Mouse (Mus musculus) adrenal gland (tissue): ENCODE measurements at regions not wholly inside any gene's neighbourhood (a gene's known extent, or its start where the extent isn't known, plus 50 kb on each side); places are given as distances from the start of the nearest gene placed in this dataset.

Experiments
- intact Hi-C: fragments of 180-260 bp; cut with DNase I; formaldehyde crosslinking; loops from one replicate; pipeline ENCODE4 v1.15.1; 2025

- intact Hi-C loops = no loop called here
Measured at GRCm38 (mm10) chr4:33594997-33595657, 285.0 kb downstream of the Rngtt start.

DNA sequence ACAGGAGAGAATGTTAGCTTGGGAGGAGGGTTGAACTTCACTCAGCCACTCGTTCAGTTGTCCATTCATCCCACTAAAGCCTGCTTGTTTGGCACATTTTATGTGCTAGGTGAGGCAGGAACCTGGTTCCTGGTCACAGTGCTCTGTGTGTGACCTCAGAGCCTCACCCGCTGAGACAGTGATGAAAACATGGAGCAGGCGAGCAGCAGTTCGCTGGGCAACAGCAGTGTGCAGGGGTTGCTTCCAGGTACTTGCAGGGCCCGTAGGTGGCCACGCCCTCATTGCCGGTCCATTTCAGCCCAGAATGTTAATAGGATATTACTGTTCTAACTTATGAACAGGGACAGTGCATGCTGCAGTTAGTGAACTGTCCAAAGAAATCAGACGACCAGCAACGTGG lies 285.7 kb downstream of the Rngtt start:
- intact Hi-C loops = no loop called here

DNA sequence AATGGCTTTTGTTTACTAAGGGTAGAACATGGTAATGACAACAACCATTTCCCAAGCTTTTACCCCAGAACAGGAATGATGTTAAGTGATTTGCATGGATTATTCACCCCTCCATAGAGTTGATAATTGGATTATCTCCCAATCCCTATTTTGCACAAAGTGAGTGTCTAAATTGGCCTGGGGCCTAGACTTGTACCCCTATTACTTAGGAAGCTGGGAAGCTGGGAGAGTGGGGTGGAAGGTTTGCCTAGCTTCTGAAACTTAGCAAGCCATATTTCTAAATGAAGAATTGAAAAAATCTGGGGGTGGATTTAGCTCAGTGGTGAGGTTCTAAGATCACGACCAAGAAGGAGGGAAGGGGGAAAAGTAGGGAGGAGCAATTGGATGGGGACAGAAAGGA lies 289.9 kb downstream of the Rngtt start:
- intact Hi-C loops = no loop called here

GRCm38 (mm10) chr4:33600805-33601204 lies 290.7 kb downstream of the Rngtt start:
- intact Hi-C loops = no loop called here

GRCm38 (mm10) chr4:33604636-33605035 lies 294.5 kb downstream of the Rngtt start:
- intact Hi-C loops = no loop called here

GRCm38 (mm10) chr4:33639821-33640575 lies 284.4 kb upstream of the Cnr1 start:
- intact Hi-C loops = no loop called here

DNA sequence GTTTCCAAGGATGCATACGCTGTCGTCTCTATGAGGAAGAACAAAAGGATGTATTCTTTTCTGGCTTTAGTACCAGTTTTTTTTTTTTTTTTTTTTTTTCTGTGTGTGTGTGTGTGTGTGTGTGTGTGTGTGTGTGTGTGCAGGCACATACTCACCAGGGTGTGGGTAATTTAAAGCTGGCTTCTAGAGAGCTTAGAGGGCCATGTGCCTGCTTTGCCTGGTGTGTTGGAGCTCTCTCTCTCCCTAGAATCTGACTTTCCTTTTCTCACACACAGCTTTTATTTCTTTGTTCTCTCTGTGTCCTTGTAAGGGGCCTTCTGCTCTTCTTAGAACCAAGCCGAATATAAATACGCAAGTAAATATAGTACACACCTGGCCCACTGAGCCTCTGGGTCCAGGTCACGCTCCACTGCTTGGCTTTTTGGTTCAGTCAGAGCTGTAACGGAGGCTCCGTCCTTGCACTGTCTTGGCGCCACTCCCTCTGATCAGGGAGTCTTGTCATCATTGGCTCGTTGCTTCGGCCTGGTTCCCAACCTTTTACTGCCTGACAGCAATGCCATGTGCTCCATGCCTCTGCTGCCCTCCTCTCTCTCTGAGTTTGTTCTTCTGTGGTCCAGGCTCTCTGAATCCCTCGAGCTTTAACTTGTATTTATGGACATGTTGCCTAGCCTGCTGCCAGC lies 283.7 kb upstream of the Cnr1 start:
- intact Hi-C loops = no loop called here

- intact Hi-C loops = no loop called here
Measured at GRCm38 (mm10) chr4:33641883-33642282, 282.5 kb upstream of the Cnr1 start.

DNA sequence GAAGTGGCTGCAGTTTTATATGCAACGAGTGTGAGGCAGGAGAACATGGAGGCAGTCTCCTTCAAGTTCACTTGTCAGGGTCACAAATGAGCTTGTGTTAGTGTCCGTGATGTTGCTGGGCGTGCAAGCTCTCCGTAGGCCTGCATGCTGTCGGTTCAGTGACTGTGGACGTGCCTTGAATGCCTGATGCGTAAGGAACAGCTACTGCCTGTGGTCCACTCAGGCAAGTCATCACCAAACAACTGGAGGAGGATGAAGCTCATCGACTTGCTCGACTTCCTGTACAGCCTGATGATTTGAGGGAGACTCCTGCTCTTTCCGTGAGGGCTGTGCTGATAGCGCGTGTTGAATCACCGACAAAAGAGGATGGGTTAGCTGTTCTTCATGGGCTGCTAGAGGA lies 281.9 kb upstream of the Cnr1 start:
- intact Hi-C loops = no loop called here

- intact Hi-C loops = no loop called here
Measured at GRCm38 (mm10) chr4:33645217-33645616, 279.2 kb upstream of the Cnr1 start.

DNA sequence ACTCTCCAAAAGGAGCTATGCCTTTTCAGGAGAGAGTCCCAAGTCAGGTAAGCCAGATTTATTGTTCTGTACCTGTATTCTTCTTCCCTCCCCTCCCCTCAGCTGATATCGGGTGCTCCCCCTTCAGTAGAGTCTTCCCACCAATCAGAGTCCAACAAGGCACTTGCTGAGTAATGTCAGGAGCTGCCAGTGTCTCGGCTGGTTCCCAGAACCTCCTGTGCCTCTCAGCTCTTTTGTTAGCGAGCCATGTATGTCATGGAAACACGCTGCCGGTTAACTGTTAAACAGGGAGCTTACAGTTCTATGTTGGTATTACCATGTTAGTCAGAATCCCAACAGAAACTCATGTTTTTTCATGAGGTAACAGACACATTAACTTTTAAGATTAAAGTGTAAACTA lies 273.1 kb upstream of the Cnr1 start:
- intact Hi-C loops = no loop called here

- intact Hi-C loops = no loop called here
Measured at GRCm38 (mm10) chr4:33659766-33660165, 264.6 kb upstream of the Cnr1 start.

DNA sequence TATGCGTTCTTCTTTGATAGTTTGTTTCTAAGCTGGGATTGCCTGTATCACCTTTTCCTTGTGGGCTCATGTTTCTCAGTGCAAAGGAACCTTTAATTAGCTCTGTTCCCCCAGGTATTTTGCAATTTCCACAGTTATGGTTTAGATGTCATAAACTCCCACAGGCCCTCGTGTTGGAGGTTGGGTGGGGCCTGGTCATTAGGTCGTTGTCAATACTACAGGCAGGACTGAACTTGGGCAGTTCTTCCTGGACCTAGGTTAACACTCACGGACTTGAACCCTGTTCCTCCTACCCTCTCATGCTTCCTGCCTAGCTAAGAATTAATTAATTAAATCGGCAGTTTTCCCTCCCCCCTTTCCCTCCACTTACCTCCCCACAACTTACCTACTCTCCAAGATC lies 263.8 kb upstream of the Cnr1 start:
- intact Hi-C loops = no loop called here

GRCm38 (mm10) chr4:33661862-33662261 lies 262.5 kb upstream of the Cnr1 start:
- intact Hi-C loops = no loop called here

DNA sequence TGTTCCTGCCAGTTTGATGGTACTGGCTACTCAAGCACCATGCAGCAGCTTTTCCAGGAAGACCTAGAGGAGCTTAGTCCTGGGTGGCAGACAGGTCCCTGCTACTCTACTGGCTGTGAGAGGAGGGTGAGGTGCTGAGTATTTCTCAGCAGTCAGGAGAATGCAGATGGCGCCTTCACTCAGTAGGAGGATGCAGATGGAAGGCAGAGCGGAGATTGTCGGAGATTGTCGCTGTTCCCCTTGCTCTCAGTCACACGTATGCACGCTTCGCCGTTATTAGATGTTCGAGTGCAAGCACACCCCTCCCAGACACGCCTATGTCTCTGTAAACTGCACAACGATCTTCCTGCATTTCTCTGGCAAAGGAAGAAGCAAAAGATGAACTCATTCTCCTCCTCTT lies 261.4 kb upstream of the Cnr1 start:
- intact Hi-C loops = no loop called here

GRCm38 (mm10) chr4:33663616-33664473 lies 260.5 kb upstream of the Cnr1 start:
- intact Hi-C loops = no loop called here

GRCm38 (mm10) chr4:33664474-33664822 lies 259.9 kb upstream of the Cnr1 start:
- intact Hi-C loops = no loop called here

DNA sequence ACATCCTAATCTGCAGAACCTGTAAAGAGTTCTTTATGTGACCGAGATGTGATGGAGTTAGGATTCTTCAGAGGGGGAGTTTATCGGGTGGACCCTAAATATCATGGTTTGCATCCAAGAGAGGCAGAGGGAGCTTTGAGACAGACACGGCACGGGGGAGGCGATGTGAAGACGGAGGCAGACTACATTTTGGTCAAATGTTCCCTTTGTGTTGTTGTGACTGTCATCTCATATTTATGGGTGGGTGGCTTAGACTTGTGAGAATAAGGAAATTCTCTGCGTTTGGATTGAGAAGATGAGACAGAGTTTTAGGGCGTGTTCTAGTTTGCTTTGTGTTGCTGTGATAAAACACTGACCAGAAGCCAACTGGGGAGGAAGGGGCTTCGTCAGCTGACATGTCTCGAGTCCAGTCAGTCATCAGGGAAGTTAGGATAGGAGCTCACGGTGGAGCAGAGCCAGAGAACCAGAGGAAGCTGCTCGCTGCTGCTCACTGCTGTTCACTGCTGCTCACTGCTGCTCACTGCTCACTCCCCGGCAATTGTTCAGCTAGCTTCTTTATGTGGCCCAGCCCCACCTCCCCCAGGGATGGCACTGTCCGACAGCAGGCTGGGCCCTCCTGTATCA lies 259.0 kb upstream of the Cnr1 start:
- intact Hi-C loops = no loop called here

DNA sequence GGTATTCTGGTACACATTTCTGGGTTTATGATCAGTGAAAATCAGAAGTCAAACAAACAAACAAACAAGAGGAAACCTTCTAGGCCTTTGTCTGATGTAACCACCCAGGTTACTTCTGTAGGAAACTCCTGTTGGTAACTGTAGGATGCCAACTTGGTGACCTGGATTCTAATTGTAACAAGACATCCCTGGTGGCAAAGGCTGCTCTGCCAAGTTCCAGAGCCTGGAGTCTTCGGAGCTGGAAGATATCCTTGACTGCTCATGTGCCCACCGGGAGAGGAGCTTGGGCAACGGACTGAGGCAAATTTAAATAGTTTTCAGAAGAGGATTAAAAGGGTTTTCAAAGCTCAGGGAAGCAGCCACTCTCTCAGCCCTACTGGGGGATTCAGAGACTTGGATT lies 256.0 kb upstream of the Cnr1 start:
- intact Hi-C loops = no loop called here

- intact Hi-C loops = no loop called here
Measured at GRCm38 (mm10) chr4:33675044-33675443, 249.3 kb upstream of the Cnr1 start.

DNA sequence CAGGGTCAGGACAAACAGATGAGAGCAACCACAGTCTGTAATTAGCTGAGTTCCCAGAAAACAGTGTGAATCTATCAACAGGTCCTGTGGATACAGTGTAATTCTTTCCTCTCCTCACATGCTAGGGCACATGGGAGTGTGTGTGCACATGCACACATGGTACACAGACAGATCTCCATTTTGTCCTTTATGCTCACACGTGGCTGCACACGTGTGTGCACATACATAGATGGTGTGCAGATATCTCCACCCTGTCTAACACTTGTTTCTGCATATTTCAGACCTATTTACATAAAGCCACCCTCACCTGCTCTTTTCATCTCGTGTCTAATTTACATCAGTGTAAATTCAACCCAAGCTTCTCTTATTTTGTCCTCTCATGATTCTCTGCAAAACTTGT lies 245.0 kb upstream of the Cnr1 start:
- intact Hi-C loops = no loop called here
